In the genomic region with DNA sequence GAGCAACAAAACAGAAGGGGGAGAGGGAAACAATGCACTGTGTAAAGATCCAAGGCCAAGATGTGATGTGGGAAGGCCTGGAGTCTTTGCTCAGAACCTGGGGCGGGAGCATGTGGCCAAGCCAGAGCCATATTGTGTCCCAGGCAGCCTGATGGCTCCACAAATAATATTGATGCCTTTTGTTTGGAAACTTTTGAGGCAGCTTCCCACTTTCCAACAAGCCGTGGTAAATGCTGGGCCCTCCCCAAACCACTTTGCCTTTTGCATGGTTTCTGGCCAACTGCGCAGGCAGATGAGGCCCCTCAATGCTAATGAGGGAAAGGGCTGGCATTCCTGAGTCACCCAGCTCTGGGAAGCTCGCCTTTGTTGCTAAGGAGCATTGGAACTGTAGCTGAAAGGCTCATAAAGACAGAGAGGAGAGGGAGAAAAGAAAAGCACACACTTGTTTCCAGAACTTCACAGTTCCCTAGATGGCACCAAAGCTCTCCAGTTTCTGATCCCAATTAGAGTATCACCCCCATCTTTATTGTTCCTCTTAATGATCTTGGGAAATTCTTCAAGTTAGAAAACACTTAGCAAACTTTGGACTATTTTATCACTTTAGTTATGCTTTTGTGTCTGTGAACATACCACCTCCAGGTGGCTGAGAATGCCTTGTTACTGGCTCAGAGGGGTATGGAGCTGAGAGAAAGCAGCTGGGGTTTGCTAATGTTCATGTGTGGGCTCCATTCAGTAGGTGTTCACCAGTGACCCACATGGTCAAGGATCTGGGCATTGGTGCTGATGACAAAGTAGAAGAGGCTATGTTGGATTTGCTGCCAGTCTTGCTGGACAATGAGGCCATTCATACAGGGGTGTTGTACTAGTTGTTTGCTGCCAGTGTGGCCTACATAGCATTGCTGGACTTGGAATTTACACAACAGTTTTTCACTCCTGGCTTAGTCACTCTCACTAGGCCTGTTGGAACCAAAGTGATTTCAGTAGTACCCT, we compare ENCODE assay signal across 11 mouse cellular contexts. TPM values are rescaled to one million over a fixed set of nuclear protein-coding genes. Genes with fewer than 3 reads are reported as not detected.
DNase-seq lines count a peak whose midpoint lies in the region; ATAC-seq and TF ChIP-seq lines count a peak whose summit lies in the region.
"Had no signal": no experiment of that assay in that cellular context is flagged by ENCODE, and none has a peak within 500 bp of the region (broad histone marks: within the 10 kb centered on the region; RNA-seq: fewer than 3 reads in every experiment).

No protein-coding gene starts in this region.

- WGBS in midbrain, embryonic 12.5 days, result 19% methylated on average over 4 of the region's 4 CpGs
- 51% methylated on average over 4 of the region's 4 CpGs for WGBS in lung, adult 2 months
- 46% methylated on average over 4 of the region's 4 CpGs for WGBS in intestine, embryonic 15.5 days

- H3K4me3 ChIP-seq in midbrain, embryonic 12.5 days, result no peak overlapping the region
- no peak overlapping the region for H3K4me3 ChIP-seq in lung, adult 2 months (replicated peaks; ENCODE audit: extremely low read depth, low read depth, low read length)
- no peak overlapping the region for H3K4me3 ChIP-seq in intestine, embryonic 15.5 days (replicated peaks)
- H3K4me3 ChIP-seq: embryonic facial prominence, embryonic 13.5 days; limb, embryonic 15.5 days had no signal

- no peak overlapping the region for H3K4me2 ChIP-seq in midbrain, embryonic 12.5 days (replicated peaks)
- no peak overlapping the region for H3K4me2 ChIP-seq in intestine, embryonic 15.5 days (replicated peaks)
- H3K4me2 ChIP-seq: embryonic facial prominence, embryonic 13.5 days; limb, embryonic 15.5 days had no signal

- H3K9me3 ChIP-seq in midbrain, embryonic 12.5 days, result no peaks in the 10 kb centered on the region
- H3K9me3 ChIP-seq in intestine, embryonic 15.5 days, result no peaks in the 10 kb centered on the region
- H3K9me3 ChIP-seq: embryonic facial prominence, embryonic 13.5 days; limb, embryonic 15.5 days had no signal

- peaks cover 12% of the 10 kb centered on the region for H3K4me1 ChIP-seq in midbrain, embryonic 12.5 days
- H3K4me1 ChIP-seq in lung, adult 2 months (ENCODE audit: control insufficient read depth, insufficient read depth, low read length), result peaks cover 2% of the 10 kb centered on the region; the same call in 1 of the 2 replicates
- no peaks in the 10 kb centered on the region for H3K4me1 ChIP-seq in intestine, embryonic 15.5 days (replicated peaks)
- H3K4me1 ChIP-seq: embryonic facial prominence, embryonic 13.5 days; limb, embryonic 15.5 days had no signal

- no peaks in the 10 kb centered on the region for H3K36me3 ChIP-seq in midbrain, embryonic 12.5 days
- no peaks in the 10 kb centered on the region for H3K36me3 ChIP-seq in intestine, embryonic 15.5 days
- H3K36me3 ChIP-seq: embryonic facial prominence, embryonic 13.5 days; limb, embryonic 15.5 days had no signal

- peak; percentile 93 for ATAC-seq in midbrain, embryonic 12.5 days (ENCODE audit: low FRiP score, low read depth)
- no peak for ATAC-seq in intestine, embryonic 15.5 days

- no peaks in the 10 kb centered on the region for H3K27me3 ChIP-seq in midbrain, embryonic 12.5 days
- no peaks in the 10 kb centered on the region for H3K27me3 ChIP-seq in intestine, embryonic 15.5 days (replicated peaks)
- H3K27me3 ChIP-seq: embryonic facial prominence, embryonic 13.5 days; limb, embryonic 15.5 days had no signal

- H3K27ac ChIP-seq in midbrain, embryonic 12.5 days (replicated peaks), result peak overlapping the region; percentile 39; the same call in 1 of the 2 replicates
- no peak overlapping the region for H3K27ac ChIP-seq in intestine, embryonic 15.5 days
- H3K27ac ChIP-seq: embryonic facial prominence, embryonic 13.5 days; limb, embryonic 15.5 days had no signal

- TF ChIP-seq POLR2A in lung, adult 2 months (IDR thresholded peaks at IDR 0.05; ENCODE audit: borderline replicate concordance, extremely low read depth, low read depth, low read length), result no peak

- no peak overlapping the region for H3K9ac ChIP-seq in midbrain, embryonic 12.5 days (replicated peaks)
- no peak overlapping the region for H3K9ac ChIP-seq in intestine, embryonic 15.5 days
- H3K9ac ChIP-seq: embryonic facial prominence, embryonic 13.5 days; limb, embryonic 15.5 days had no signal

- peak; percentile 61 for DNase-seq in brain, adult 2 months (ENCODE audit: low read depth, low spot score)
- peak; percentile 74 for DNase-seq in fibroblast of lung, adult 2 months (ENCODE audit: low read depth)
- peak; percentile 66 to 77 for DNase-seq in layer of hippocampus, adult 18-20 months (ENCODE audit: low spot score in 2 of 2)
- no peak for DNase-seq in B cell, adult 2 months
- no peak for DNase-seq in ovary, adult 18-20 months (ENCODE audit: low spot score)
- DNase-seq in lung, adult 2 months, result no peak

- TF ChIP-seq CTCF in lung, adult 2 months (IDR thresholded peaks at IDR 0.05; ENCODE audit: insufficient read depth, low read length), result no peak

RNA-seq across cellular contexts. Expression of a gene that starts 55.3 kb away (rescaled TPM):
- total RNA-seq in layer of hippocampus, adult 18-20 months (2021), result not detected
- not detected in 2 replicates for polyA plus RNA-seq in midbrain, embryonic 12.5 days (2016; fragmentation: Nextera tagmentation; extraction: Ambion mirVana)
- 0.08 TPM in 1 of 2 replicates, not detected in the other for polyA plus RNA-seq in lung, adult 2 months (2012; rRNA removed)
- 0.11 and 0.14 TPM in 2 replicates for polyA plus RNA-seq in intestine, embryonic 15.5 days (2015; fragmentation: Nextera tagmentation; extraction: Ambion mirVana)
- polyA plus RNA-seq: embryonic facial prominence, embryonic 13.5 days; limb, embryonic 15.5 days; spleen, adult 2 months had no signal

Comparison
In these comparisons a context has a peak if more than half of its experiments do, and no peak if none do; other contexts are left out.
1. DNase-seq: peak in brain, adult 2 months (single experiment), fibroblast of lung, adult 2 months (single experiment) and layer of hippocampus, adult 18-20 months (2 of 2); none in B cell, adult 2 months (0 of 2), ovary, adult 18-20 months (single experiment) and lung, adult 2 months (single experiment).